Mouse (Mus musculus): ENCODE measurements around the gene Olfr1157.

DNA sequence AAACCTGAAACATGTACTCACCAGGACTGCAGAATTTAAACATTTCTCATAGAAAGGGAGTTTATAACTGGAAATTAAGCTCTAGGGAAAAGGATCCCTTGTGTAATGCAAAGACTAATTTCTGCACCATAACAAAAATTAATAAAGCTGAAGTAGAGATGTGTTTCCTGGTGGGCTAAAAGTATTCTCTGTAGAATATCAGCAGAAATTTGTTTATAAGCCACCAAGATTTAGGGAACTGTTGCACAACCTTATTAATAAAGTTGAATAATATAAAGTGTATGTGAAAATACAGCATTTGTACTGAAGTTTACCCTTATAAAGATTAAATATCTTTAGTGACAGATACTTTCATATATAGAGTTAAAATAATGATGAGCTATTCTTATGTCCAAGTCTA, 15.1 kb downstream of the Olfr1157 start, which contains the start of gene Olfr1156:
- TF ChIP-seq CTCF (IDR thresholded peaks at IDR 0.05; ENCODE audit: control insufficient read depth, insufficient read depth, insufficient read length) (no peak), FOSL1 (IDR thresholded peaks at IDR 0.05; ENCODE audit: insufficient read depth, low read length, poor library complexity, severe bottlenecking) (no peak), MYOD1 (IDR thresholded peaks at IDR 0.05; ENCODE audit: control insufficient read depth, insufficient read length, low read depth) (no peak), CEBPB (IDR thresholded peaks at IDR 0.05; ENCODE audit: low read depth) (no peak), USF1 (IDR thresholded peaks at IDR 0.05; ENCODE audit: low read depth) (no peak), MAX (IDR thresholded peaks at IDR 0.05) (no peak), MYOG (IDR thresholded peaks at IDR 0.05; ENCODE audit: control insufficient read depth, extremely low read depth, insufficient read length) (no peak)
